Mouse (Mus musculus) gastrocnemius, postnatal 4 days (tissue): ENCODE measurements around the gene Htra3. TPM values are rescaled to one million over a fixed set of nuclear protein-coding genes. Genes with fewer than 3 reads are reported as not detected.
A peak's percentile ranks its signal among the peaks of the same experiment; 100 is the strongest.

ENCODE experiments used
- DNase-seq, 2 experiments: peaks; one replicate each; pipeline ENCODE4 v3.0.0; 2021 to 2022; ENCODE audit warnings: low spot score in 2 of 2, mixed read lengths in 2 of 2
- total RNA-seq, 2 experiments: library from RNA; stranded (reverse); gene quantifications; 2 replicates each; pipeline ENCODE4 v1.2.3; 2021

Gene Htra3
- total RNA-seq, 2 experiments from 2014 or later = 97.0 to 102 TPM

DNA sequence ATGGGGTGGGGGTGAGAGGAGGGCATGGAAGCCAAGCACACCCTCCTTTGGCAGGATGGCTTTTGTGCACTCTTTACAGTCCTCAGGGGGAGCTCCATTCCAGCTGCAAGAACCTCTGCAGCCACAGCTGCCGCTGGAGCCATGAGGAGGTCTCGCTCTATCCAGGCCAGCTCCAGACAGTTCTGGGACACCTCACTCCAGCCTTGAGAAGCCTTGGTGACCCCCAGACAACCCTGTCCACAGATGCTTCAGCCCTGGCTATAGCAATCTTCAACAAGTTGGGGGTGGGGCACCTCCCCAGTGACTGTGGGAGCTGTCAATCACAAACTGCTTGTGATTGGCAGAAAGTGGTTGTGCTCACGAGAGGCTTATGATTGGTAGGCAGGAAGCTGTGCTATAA is 20.1 kb downstream of the Htra3 start:
- no peak for DNase-seq

DNA sequence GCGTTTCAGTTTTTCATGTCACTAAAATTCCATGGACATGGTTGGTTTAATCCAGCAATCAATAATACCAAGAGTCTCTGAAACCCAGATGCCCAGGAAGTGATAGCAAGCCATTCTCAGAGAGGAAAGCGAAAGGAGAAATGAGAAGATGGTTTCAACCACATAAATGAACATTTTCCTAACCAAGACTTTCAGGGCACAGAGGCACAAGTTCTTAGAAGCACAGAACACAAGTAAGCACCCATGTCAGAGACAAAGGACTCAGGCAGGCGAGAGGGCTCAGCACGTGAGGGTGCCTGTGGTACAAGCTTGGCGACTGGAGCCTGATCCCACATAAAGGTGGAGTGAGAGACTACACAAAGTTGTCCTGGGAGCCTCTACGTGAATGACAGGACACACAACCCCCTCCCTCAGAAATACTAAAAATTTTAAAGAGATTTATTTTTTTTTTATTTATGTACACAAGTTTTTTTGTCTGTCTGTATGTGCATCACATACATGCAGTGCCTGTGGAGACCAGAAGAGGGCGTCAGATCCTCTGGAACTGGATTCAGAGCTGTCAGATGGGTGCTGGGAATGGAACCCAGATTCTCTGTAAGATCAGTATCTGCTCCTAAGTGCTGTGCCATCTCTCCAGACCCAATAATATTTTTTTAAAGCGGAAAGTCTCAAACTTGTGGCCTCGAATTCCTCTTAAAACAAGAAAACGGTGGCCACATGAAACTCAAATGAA is 23.7 kb downstream of the Htra3 start:
- DNase-seq = no peak

DNA sequence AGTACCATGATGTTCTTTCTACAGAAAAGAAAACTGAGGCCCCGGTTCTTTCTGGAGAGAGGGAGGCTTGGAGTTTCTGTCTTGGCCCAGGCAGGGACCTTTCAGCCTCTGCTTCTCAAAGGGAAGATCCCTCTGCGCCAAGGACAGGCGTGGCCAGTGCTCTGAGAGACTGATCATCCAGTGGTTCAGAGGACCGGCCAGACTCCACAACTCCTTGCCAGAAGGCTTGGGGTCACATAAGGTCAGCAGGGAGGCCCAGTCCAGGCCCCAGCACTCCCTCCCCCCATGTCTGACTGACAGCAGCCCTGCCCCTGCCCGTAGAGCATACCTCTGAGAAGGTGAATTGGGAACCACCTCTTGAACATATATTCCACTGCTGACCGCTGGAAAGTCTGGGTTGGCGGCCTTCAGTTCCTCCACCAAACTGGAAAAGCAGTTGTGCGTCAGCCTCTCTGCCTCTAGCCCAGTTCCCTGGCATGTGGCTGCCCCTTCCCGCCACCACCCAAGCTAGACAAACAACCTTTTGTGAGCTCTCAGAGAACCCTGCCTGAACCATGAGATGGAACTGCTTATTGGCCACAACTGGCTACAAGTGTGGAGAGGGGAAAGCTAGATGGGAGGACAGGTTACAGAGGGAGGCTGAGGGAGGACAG is 25.7 kb downstream of the Htra3 start:
- DNase-seq = no peak

DNA sequence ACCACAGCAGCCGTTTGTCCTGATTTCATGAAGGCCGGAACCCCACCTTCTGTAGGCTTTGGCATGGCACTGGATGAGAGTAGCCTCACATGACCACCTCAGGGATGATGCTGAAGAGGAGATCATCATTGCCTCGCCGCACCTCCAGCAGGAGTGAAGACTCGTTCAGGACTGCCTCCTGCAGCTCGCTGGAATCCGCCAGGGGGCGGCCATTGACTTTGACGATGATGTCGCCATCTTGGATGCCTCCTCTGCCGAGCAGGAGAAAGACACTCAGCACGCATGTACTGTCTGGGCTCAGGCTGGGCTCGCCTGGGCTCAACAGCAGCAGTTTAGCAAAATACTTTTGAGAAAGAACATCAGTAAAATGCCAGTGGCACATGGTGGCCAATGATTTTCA is 26.7 kb downstream of the Htra3 start:
- no peak for DNase-seq

DNA sequence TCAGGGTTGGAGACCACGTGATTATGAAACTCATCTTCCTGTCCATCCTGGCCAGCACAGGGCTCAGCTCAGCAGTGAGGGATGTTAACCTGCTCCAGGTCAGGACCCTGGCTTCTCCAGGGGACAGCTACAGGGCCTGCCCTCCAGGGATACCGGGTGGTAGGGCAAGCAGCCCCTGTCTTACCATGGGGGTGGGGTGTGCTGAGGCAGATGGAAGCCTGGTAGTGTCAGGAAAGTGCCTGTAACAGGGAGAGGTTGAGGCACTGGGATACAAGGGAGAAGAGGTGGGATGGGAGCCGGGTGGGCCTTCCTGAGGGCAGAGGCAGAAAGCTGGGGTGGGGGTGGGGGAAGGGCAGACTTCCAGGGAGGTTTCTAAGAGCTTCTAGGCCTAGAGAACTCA is 27.3 kb downstream of the Htra3 start:
- DNase-seq = no peak

DNA sequence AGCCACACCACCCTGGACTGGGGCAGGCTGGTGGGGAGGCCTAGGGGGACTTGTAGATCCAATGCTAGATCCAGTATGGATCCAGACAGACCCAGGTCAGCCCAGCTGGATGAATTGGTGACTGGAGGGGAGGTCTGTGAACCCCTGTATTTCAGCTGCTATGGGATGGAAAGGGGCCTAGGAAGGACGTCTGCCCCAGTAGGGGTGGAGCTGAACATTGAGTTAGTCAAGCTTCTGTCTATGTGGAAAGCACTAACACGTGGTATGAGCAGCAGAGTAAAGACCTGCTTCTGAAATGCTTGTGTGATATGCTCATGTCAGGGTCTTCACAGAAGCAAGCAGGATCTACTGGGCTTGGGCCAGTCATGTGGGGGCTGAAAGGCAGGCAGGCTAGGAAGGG is 31.4 kb downstream of the Htra3 start:
- DNase-seq = no peak

DNA sequence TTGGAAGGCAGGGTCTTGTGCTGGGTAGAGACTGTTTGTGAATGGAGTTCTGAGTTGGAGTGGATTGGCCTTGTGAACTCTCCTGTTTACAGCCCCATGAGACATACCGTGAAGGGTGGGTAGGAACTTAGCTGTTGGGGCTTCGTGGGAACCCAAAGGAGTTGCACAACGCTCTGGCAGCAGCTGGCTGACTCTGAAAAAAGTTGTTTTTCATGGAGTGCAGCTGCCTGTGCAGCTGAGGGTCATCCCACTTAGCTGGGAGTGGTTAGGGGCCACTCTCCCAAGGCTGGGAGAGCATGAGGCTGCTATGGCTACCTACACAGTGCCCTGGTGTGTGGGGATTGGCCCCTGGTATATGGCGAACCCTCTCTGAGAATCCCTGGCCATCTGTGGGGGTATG is 32.0 kb downstream of the Htra3 start:
- DNase-seq = no peak

DNA sequence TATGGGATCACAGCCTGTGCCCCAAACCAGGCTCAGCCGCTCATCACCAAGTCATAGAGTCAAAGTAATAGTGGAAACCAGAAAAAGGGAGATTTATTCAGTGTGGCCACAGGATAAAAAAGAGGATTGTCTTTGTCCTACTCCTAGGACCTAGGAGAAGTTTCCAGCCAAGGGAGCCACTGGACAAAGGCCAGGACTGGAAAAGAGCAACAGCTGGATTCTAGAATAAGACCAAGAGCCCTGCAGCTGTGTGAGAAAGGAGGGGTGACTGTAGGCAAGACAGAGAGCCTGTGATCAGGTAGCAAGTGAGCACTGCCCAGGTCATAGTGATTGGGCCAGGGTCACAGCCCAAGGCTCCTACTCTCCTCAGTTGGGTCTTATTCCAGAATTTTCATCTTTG is 32.7 kb downstream of the Htra3 start:
- DNase-seq = peak in 1 of 2 experiments; percentile 72

DNA sequence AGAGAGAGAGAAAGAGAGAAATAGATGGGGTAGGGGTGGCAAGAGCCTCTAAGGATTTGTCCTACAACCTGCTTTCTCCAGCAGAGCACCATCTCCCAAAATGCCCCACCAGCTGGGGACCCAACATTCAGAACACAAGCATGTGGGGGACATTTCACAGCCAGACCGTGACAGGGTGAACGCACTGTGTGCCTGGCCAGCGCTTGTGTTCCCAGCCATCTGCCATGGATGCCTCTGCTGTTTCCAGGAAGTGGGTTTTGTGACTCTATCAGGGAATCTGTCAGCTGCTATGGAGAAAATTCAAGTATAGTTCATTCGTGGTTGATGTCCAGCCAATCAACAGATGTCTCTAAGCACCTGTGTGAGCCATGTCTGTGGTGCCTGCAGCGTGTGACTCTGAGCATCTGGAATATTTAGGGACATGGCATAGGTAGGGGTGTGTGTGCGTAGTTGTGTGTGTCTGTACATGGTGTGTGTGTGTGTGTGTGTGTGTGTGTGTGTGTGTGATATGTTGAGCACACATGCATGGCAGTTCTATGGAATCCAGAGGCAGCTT is 33.6 kb downstream of the Htra3 start:
- DNase-seq = no peak

DNA sequence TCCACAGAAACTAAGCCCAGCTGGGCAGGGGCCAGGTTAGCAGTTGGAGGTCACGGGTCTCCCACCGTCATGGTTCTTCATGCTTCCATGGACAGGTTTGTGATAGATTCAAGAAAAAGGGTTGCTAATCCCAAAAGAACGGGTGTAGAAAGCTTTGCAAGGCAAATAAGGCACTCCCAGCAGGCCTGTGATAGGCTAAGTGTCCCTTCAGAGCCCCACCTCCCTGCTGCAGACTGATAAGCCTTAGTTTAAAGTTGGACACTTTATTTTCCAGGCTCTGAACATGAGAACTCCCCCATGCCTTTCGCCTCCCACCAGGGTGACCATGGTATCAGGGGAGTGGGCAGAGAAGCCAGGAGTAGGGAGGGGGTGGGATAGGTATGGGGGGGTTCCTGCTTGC is 35.5 kb downstream of the Htra3 start:
- DNase-seq = no peak

DNA sequence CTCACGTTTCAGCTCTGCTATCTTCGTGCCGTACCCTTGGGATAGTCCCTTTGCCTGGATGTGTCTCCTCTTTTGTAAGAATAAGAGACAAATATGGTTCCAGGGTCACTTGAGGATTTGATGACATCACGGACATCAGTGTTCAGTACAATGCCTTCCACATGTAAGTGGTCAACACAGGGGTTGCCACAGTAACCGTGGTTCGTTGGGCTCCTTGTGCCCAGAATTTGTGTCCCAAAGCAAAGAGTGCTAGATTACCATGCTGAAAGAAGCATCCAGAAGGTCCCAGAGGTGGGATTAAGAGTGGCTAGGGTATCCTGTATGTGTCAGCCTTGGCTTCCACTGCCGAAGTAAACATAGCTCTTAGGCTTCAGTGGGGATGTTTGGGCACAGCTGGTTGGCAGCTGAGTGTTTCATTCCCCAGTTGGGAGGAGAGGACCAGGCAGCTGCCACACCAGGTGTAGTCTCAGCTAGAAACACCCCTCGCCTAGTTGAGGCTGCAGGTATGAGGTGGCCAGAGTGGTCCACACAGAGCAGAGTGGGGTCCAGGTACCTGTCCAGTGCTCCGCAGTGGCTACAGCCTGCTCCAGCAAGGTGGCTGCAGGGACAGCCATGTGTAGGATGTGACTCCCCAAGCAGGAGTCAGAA is 36.1 kb downstream of the Htra3 start:
- no peak for DNase-seq

DNA sequence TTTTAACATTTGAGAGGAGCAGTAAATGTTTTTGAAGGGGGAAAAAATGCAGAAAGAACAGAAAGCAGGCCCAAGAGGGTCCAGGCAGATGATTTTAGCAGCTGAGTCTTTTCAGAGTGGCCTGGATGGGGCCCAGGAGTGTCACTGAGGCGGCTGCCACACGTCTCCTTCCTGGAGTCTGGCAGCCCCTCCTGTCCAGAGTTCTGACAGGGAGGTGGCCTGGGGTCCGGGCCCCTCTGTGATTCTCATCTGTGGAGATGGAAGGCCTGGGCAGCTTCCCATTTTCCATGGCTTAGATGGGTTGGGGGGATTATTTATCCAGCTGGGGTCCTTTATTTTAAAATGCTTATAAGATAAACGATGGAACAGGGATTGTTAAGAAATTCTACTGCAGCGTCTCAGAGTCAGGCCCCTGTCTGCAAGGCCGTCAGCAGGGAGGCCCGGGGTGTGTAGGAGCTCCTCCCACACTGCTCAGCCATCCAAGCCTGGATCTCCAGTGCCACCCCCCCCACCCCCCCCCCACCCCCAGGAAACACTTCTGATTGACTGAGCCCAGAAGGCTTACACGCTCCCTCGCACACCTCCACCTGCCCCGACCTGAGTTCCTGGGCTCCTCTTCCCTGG is 37.5 kb downstream of the Htra3 start:
- peak in 1 of 2 experiments; percentile 47 for DNase-seq

DNA sequence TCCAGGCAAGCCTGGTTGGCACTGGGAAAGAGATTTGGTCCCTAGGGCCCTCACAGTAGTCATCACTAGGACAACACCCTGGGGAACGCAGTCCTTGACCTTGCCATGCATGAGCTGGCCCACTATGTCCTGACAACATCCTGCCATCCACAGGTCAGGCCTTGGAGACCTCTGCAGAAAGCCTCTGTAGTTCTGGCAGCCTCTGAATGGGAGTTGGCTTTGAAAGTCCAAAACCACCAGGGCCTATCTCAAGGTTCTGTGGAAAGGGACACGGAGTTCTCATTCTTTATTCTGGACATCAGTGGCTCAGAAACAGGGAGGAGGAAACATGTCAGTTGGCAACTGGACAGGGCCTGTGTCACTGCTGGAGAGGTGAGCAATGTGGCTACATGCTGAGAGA is 43.6 kb downstream of the Htra3 start:
- DNase-seq = no peak

DNA sequence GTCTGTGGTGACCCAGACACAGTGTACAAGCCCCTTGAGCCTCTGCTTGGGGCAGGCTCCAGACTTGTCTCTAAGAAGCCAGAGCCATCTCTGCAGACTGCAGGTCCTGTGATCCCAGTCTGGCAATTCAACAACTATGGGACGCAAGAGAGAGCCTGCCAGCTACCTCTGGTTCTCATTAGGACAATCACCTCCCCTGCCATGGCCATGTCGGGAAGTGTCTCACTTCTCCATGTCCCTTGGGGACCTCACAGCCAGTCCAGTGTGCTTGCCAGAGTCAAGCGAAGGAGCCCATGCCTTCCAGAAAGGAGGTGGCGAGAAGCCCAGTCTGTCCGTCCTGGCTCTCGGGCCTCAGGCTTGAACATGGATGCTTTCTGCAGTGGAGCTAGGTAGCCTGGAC is 46.7 kb downstream of the Htra3 start:
- DNase-seq = no peak

DNA sequence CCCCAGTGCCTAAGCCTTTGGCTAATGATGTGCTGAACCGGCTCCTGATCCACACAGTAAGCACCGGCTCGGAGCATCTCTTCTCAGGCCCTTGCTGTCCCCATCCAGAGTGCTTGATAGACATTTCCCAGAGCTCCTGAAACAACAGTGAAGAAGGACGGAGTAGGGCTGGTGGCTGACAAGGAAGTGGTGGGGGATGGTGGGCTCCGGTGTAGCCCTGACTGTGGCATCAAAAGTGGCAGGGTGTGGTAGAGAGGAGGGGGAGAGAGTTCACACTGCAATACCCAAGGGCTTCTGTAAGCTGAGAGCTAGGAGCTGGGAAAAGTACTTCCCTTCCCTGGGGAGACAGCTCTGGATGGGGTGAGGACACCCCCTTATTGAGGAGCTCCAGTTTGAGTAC is 47.8 kb downstream of the Htra3 start:
- no peak for DNase-seq

DNA sequence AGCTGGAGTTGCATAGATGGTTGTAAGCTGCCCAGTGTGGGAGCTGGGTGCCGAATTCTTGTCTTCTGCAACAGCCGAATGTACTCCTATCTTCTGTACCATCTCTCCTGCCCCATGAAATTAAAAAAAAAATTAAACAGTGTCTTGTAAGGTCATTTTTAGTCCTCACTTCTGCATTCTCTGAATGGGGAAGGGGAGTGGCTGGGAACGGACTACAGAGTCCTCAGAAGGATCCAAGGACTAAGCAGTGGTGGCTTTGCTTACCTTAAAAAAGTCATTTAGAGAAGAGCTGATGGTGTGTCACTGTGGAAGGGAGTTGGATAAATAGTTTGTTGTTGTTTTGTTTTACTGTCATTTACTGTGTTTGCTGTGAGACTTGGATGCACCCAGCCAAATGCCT is 48.4 kb downstream of the Htra3 start:
- no peak for DNase-seq

DNA sequence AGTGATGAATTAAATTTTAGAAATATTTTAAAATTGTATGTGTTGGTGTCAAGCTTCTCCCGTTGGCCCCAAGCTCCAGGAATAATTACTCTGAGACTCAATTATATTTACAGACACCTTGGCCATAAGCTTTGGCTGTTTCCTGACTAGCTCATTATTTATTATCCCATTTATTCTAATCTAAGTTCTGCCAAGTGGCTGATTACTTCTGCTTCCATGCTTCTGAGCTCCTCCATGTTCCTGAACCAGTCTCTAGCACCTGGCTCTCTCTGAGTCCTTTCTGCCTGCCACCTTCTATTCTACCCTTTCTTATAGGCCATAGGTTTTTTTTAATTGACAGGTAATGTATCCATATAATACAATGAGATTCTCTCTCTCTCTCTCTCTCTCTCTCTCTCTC is 48.9 kb downstream of the Htra3 start:
- no peak for DNase-seq

DNA sequence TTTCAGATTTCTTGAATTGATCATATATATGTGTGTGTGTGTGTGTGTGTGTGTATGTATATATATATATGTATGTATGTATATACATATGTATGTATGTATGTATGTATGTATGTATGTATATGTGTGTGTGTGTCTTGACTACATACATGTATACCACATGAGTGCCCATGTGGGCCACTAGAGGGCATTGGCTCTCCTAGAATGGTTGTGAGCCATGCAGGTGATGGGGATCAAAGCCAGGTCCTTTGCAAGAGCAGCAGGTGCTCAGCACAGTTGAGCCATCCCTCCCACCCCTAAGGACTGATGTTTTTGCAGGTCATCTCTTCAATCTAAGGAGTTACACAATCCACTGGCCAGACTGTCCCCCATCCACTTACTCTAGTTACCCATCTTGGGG is 50.2 kb downstream of the Htra3 start:
- DNase-seq = no peak

DNA sequence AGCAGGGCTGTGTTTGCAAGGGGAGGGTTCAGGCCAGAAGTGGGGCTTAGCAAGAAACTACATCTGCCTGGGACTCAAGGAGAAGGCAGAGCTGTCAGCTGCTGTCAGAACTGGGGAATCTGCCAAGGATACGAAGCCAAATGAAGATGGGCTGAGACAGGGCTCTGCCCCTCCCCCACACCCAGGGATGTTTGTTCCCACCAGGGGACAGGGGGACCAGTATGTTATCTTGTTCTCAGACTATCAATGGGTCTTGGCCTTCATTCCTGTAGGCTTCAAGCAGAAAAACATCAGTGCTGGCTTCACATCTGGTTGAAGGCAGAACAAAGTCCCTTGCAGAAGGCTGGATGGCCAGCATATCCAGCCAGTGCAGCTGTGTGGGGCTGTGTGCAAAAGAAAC is 50.9 kb downstream of the Htra3 start:
- peak; percentile 62 to 84 for DNase-seq

DNA sequence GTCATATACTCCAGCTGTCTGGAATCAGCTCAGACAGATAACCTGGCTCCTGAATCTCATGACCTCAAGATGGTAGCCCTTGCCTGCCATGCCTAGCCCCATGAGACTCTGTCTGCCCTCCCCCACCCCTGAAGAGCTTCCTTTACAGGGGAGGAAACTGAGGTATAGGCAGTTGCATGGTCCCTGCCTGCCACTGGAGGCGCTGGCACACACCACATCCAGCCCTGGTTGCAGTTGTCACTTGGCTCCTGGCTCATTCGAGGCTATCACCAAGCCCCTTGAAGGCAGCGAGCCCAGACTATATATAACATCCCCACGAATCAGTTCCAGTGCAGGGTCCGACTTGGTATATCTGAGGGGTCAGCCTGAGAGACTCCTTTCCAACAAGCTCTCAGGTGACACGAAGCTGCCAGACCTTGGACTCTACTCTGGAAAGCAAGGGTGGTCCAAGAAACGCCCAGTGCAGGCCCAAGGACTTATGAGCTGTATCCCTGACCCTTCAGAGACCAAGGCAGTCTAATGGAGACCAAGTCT is 52.2 kb downstream of the Htra3 start:
- DNase-seq = no peak

DNA sequence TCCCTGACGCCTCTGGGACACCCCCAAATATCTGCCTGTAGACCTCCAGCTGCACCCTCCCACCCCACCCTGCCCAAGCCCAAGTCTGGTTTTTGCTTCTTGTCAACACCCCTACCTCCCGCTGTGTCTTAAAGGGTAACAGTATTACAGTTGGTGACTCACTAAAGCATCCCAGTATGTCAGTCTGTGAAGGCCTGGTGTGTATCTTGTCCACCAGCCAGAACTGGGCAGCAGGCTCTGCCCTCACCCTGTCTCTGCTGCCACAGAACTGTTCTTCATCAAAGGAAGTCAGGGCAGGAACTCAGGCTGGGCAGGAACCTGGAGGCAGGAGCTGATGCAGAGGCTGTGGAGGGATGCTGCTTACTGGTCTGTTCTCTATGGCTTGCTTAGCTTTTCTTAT is 53.2 kb downstream of the Htra3 start:
- DNase-seq = no peak
